Mouse (Mus musculus): ENCODE measurements around the gene Irgm2. TPM values are rescaled to one million over a fixed set of nuclear protein-coding genes. Genes with fewer than 3 reads are reported as not detected.
"Not testable (repeated sequence)": the region's sequence is repeated elsewhere in the genome, so short reads cannot be mapped to it uniquely, and the experiment has no call there.

Gene Irgm2
- polyA plus RNA-seq, 1 experiment from 2014 or later = 2.4 TPM

DNA sequence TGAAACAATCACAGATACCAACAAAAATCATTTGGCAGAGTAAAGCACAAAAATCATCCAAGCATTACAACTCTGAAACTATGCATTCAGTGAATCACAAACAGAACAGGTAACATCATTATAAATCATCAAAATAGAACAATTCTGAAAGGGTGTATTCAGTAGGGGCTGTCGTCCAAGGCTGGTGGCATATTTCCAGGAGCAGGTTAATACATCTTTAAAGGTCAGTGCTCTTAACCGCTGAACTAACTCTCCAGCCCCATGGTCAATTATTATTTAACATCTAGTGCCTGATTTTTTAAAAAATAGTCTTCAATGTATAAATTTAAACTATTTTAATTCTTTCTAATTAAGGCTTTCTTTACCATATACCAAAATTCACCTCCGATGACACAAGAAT, 35.1 kb downstream of the Irgm2 start:
- not testable (repeated sequence) for H3K4me1 ChIP-seq; ATAC-seq (replicated peaks; ENCODE audit: low FRiP score); H3K4me2 ChIP-seq; H3K4me3 ChIP-seq (replicated peaks); H3K9me3 ChIP-seq (replicated peaks); H3K36me3 ChIP-seq; H3K9ac ChIP-seq; H3K27ac ChIP-seq; H3K27me3 ChIP-seq
- 76% methylated on average over 3 of the region's 3 CpGs for WGBS

DNA sequence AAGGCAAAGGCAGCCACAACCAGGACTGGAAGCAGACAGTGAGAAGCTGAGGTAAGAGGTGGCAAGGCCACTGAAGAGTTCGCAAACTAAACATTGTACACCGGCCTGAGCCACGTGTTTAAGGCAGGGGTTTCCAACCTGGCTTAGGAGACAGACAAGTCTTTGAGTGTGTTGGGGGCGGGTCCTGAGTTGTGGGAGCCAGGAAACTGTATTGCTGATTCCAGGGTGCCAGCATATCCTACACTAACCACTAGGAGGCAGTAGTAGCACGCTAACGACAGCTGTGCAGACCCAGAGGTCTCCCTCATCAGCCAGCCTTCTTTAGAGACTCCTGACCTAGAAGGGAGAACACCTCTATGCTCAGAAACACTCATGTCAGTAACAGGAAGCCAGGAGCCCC, 35.7 kb downstream of the Irgm2 start:
- WGBS = 16% methylated on average over 6 of the region's 6 CpGs
- H3K9me3 ChIP-seq (replicated peaks) = no peaks in the 10 kb centered on the region
- no peak overlapping the region for H3K4me2 ChIP-seq
- no peaks in the 10 kb centered on the region for H3K36me3 ChIP-seq
- H3K4me3 ChIP-seq (replicated peaks) = no peak overlapping the region
- H3K27me3 ChIP-seq = no peaks in the 10 kb centered on the region
- H3K4me1 ChIP-seq = peaks cover 6% of the 10 kb centered on the region; the same call in 1 of the 2 replicates
- ATAC-seq (replicated peaks; ENCODE audit: low FRiP score) = no peak
- H3K27ac ChIP-seq = no peak overlapping the region
- H3K9ac ChIP-seq = no peak overlapping the region

DNA sequence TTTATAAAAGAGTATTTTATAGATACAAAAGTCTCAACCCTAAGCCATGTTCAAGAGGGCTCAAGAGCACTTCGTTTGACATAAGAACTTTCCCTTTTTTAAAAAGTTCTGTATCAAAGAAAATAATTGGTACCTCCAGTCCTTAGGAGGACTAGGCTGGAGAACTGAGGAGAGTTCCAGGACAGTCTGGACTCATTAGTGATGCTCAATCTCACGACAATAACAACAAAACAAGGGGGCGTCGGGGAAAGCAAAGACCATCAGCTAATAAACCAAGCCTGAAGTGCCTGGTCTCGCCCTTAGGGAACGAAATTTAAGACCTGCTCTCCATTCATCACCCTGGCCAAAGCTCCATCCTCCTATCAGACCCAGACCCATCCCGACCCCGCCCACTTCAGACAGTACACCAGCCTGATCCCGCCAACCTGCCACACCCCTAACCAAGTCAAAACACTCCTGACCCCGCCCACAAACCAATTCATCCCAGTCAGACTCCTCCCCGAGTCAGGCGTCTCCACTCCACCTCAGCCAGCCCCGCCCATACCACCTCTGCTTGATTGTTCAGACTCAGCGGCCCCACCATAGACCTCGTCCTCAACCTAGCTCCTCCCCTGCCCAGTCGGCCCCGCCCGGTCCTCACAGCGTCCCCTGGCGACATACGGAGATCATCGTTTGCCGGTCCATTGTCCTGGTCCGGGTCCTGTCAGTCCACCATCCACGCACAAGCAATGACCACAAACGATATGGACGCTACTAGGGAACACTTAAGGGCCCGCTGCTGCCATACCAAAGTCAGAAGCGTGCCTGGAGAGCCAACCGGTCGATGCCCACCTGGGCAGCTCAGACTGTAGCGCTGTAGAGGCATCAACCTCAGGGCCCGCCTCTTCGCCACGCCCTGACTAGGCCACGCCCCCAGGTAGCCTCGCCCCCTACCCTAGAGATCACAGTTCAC, 39.7 kb downstream of the Irgm2 start:
- Histone ChIP-seq H3K4me1 (peaks cover 6% of the 10 kb centered on the region; the same call in 1 of the 2 replicates), H3K4me2 (peak overlapping the region; percentile 87), H3K36me3 (no peaks in the 10 kb centered on the region), H3K9me3 (replicated peaks) (no peaks in the 10 kb centered on the region), H3K27me3 (0 out of 2 replicates have a peak, but pooled peaks cover 3% of the 10 kb centered on the region), H3K9ac (0 out of 2 replicates have a peak overlapping the region, but pooled peaks have one; percentile 31), H3K4me3 (replicated peaks) (peak overlapping the region; percentile 51), H3K27ac (no peak overlapping the region)
- peak; percentile 96 for ATAC-seq (replicated peaks; ENCODE audit: low FRiP score)
- WGBS = 1% methylated on average over 37 of the region's 37 CpGs

DNA sequence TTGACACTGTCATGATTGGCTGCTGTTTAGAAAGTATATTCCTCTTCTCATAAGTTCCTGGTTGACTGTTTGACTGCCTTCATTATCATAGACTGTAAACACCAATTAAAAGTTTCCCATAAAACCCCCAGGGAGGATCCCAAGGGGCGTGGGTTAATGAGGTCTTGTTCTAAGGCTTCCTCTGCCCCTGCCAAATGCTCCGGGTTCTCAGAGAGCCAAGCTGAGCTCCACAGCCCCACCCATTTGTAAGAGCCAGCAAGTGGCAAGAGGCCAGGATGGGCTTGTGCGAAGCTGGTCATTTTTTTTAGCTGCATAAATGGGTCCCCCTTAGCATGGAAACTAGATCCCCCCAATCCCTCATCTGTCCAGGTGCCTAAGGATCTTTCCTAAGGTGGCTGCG, 47.9 kb downstream of the Irgm2 start:
- no peak overlapping the region for H3K9ac ChIP-seq
- no peaks in the 10 kb centered on the region for H3K4me1 ChIP-seq
- WGBS = 36% methylated on average over 4 of the region's 4 CpGs
- H3K9me3 ChIP-seq (replicated peaks) = no peaks in the 10 kb centered on the region
- H3K4me3 ChIP-seq (replicated peaks) = no peak overlapping the region
- H3K4me2 ChIP-seq = no peak overlapping the region
- peaks cover 7% of the 10 kb centered on the region; the same call in 1 of the 2 replicates for H3K27me3 ChIP-seq
- no peak for ATAC-seq (replicated peaks; ENCODE audit: low FRiP score)
- no peaks in the 10 kb centered on the region for H3K36me3 ChIP-seq
- H3K27ac ChIP-seq = no peak overlapping the region

DNA sequence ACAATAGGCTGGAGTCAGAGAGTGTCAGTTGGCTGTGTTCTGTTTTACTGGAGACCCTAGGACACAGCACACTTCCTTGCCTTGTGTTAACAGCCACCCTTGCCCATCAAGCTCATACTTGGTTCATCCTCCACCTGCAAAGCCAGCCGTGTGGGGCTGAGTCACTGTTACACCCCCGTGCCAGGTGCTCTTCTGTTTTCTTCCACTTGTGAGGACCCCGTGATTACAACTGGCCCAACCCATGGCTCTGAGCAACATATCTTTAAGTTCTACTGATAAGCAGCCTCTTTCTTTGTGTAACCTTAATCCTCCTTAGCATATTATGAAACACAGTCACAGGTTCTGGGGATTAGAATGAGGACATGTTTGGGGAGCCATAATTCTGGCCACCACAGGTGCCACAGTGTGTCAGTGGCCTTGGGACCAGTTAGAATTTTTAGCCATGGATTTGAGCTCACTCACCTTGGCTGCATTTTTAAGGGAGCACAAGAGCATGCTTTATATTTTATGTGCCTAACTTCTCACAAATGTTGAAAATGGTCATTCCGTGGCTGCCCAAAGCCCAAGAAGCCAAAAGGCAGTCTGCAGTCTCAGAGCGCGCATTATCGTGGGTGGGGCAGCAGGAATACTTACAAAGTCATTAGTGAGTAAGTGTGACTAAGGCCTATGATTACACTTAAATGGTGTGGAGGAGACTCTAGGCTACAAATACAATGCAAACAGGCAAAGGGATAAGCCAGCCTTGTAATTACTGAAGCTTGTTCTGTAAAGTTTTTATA, 50.0 kb downstream of the Irgm2 start:
- Histone ChIP-seq H3K9me3 (replicated peaks) (no peaks in the 10 kb centered on the region), H3K27me3 (peaks cover 4% of the 10 kb centered on the region; the same call in 1 of the 2 replicates), H3K9ac (no peak overlapping the region), H3K4me1 (no peaks in the 10 kb centered on the region), H3K4me2 (no peak overlapping the region), H3K36me3 (no peaks in the 10 kb centered on the region), H3K27ac (no peak overlapping the region), H3K4me3 (replicated peaks) (no peak overlapping the region)
- ATAC-seq (replicated peaks; ENCODE audit: low FRiP score) = no peak
- 52% methylated on average over 7 of the region's 7 CpGs for WGBS

DNA sequence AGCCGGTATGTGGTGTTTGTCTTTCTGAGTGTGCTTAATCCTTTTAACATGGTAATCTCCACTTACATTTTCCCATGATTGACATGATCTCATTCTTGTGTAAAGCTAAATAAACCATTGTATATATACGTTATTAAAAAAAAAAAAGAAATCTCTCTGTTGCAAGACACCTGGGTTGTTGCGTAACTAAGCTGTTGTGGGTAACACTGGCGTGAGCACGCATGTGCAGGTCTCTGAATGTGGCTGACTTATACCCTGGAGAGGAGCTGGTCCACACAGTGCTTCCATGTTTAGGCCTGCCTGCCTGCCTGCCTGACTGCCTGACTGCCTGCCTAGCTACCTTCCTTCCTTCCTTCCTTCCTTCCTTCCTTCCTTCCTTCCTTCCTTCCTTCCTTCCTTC, 51.1 kb downstream of the Irgm2 start:
- ATAC-seq (replicated peaks; ENCODE audit: low FRiP score) = no peak
- Histone ChIP-seq H3K4me2 (no peak overlapping the region), H3K9ac (no peak overlapping the region), H3K27ac (no peak overlapping the region), H3K4me1 (no peaks in the 10 kb centered on the region), H3K4me3 (replicated peaks) (no peak overlapping the region), H3K9me3 (replicated peaks) (no peaks in the 10 kb centered on the region), H3K36me3 (no peaks in the 10 kb centered on the region), H3K27me3 (no peaks in the 10 kb centered on the region)
- 91% methylated on average over 5 of the region's 5 CpGs for WGBS

DNA sequence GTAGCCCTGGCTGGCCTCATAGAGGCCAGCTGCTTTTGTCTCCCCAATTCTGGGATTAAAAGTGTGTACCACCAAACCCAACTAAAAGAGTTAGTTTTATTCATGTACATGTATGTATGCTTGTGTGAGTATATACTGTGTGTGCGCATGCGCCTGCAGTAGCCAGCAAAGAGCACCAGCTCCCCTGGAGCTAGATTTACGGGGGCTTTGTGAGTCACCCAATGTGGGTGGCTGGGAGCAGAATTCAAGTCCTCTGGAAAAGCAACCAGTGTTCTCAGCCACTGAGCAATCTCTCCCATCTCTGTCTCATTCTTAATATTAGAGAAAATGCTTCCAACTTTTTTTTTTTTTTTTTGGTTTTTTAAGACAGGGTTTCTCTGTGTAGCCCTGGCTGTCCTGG, 55.0 kb downstream of the Irgm2 start:
- 85% methylated on average over 3 of the region's 3 CpGs for WGBS
- Histone ChIP-seq H3K9me3 (replicated peaks) (no peaks in the 10 kb centered on the region), H3K9ac (no peak overlapping the region), H3K27me3 (peaks cover 3% of the 10 kb centered on the region; the same call in 1 of the 2 replicates), H3K27ac (no peak overlapping the region), H3K4me1 (no peaks in the 10 kb centered on the region), H3K36me3 (no peaks in the 10 kb centered on the region), H3K4me2 (no peak overlapping the region), H3K4me3 (replicated peaks) (no peak overlapping the region)
- no peak for ATAC-seq (replicated peaks; ENCODE audit: low FRiP score)

DNA sequence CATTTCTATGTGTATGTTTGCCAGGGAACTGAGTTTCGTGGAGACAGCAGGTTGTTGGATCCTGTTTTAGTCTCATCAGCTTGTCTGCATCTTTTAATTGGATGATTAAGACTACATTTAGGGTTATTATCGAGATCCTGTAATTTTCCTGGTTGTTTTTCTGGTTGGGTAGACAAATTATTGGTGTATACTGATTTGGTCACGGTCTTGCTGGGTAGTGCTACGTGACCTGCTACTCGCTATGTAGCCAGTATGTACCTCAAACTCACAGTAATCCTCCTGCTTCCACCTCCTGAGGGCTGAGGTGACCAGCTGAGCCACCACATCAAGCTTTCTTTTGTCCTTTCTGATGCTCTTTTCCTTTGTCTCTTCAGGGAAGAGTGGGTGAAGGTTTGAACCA, 58.4 kb downstream of the Irgm2 start:
- no peak overlapping the region for H3K27ac ChIP-seq
- no peaks in the 10 kb centered on the region for H3K36me3 ChIP-seq
- 87% methylated on average over 5 of the region's 5 CpGs for WGBS
- no peak for ATAC-seq (replicated peaks; ENCODE audit: low FRiP score)
- H3K9me3 ChIP-seq (replicated peaks) = no peaks in the 10 kb centered on the region
- H3K4me3 ChIP-seq (replicated peaks) = no peak overlapping the region
- peaks cover 3% of the 10 kb centered on the region; the same call in 1 of the 2 replicates for H3K27me3 ChIP-seq
- no peaks in the 10 kb centered on the region for H3K4me1 ChIP-seq
- H3K9ac ChIP-seq = no peak overlapping the region
- no peak overlapping the region for H3K4me2 ChIP-seq

DNA sequence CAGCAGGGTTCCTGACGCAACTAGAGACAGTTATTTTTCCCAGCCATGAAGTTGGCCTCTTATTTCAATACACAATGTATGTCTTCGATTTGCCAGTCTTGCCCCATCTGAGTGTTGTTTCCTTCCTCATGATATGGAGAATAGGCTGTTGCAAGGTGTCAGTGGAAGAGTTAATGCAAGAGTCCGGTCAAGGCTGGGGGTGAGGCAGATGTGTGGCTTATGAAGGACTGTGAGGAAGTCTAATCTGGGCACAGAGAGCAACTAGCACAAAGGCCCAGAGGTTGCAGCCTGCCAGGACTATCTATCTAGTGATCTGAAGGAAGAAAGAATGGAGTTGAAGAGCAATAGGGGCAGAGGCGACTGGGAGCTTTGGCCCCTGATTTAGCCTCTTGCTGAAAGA, 60.7 kb downstream of the Irgm2 start:
- no peak overlapping the region for H3K27ac ChIP-seq
- no peak overlapping the region for H3K4me2 ChIP-seq
- peaks cover 3% of the 10 kb centered on the region; the same call in 1 of the 2 replicates for H3K27me3 ChIP-seq
- H3K9ac ChIP-seq = no peak overlapping the region
- no peaks in the 10 kb centered on the region for H3K9me3 ChIP-seq (replicated peaks)
- no peak for ATAC-seq (replicated peaks; ENCODE audit: low FRiP score)
- H3K36me3 ChIP-seq = no peaks in the 10 kb centered on the region
- WGBS = 91% methylated on average over 4 of the region's 4 CpGs
- no peaks in the 10 kb centered on the region for H3K4me1 ChIP-seq
- H3K4me3 ChIP-seq (replicated peaks) = no peak overlapping the region

DNA sequence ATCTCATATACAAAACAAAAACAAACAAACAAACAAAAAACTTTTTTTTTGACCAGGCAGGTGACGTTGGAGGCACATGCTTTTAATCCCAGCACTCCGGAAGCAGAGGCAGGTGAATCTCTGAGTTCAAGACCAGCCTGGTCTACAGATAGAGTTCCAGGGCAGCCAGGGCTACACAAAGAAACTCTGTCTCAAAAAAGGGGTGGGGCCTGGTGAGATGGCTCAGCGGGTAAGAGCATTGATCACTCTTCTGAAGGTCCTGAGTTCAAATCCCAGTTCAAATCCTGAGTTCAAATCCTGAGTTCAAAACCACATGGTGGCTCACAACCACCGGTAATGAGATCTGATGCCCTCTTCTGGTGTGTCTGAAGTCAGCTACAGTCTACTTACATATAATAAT, 62.4 kb downstream of the Irgm2 start:
- H3K4me3 ChIP-seq (replicated peaks) = no peak overlapping the region
- no peaks in the 10 kb centered on the region for H3K36me3 ChIP-seq
- no peaks in the 10 kb centered on the region for H3K4me1 ChIP-seq
- H3K27ac ChIP-seq = no peak overlapping the region
- ATAC-seq (replicated peaks; ENCODE audit: low FRiP score) = no peak
- 84% methylated on average over 4 of the region's 4 CpGs for WGBS
- no peaks in the 10 kb centered on the region for H3K9me3 ChIP-seq (replicated peaks)
- no peak overlapping the region for H3K9ac ChIP-seq
- peaks cover under 1% of the 10 kb centered on the region; the same call in 1 of the 2 replicates for H3K27me3 ChIP-seq
- H3K4me2 ChIP-seq = no peak overlapping the region

DNA sequence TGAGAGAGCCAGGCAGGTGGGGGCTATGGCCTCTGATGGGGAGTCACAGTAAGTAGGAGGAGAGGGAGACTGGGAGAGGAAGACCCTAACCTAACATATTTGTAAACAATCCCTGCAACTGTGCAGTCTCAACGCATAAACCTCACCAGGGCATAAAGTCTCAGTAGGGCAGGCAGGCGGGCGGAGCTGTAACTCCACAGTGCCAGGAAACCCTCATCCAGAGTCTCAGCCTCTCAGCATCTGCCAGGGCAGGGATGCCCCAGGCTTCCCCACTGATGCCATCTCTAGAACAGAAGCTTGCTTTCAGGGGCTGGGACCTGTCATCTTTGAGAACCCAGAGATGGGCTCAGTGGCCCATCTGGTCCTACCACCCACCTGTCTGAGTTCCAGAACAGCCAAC, 62.9 kb downstream of the Irgm2 start:
- WGBS = 88% methylated on average over 3 of the region's 3 CpGs
- no peak for ATAC-seq (replicated peaks; ENCODE audit: low FRiP score)
- Histone ChIP-seq H3K4me3 (replicated peaks) (no peak overlapping the region), H3K27me3 (no peaks in the 10 kb centered on the region), H3K4me1 (no peaks in the 10 kb centered on the region), H3K27ac (no peak overlapping the region), H3K9me3 (replicated peaks) (no peaks in the 10 kb centered on the region), H3K9ac (no peak overlapping the region), H3K4me2 (no peak overlapping the region), H3K36me3 (no peaks in the 10 kb centered on the region)

DNA sequence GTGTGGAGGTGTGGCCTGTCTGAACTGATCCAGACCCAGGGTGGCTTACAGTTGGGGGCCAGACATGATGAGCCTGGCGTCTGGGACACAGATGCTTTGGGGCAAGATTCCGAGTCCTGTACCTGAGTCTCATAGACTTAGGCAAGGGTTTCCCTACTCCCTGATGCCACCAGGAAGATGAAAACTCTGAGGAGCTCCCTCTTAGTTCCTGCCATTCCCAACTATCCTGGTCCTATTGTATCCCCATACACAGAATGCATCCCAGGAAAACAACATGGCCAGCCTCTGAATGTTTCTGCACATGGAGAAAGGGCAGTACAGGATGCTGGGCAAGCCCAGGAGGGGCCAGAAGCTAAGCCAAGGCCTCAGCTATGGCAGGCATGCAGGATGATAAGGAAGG, 64.1 kb downstream of the Irgm2 start:
- H3K4me3 ChIP-seq (replicated peaks) = no peak overlapping the region

More for the DNA sequence above, 64.1 kb downstream of the Irgm2 start:
- Histone ChIP-seq H3K9ac (no peak overlapping the region), H3K27me3 (no peaks in the 10 kb centered on the region), H3K4me2 (no peak overlapping the region), H3K27ac (no peak overlapping the region), H3K4me1 (no peaks in the 10 kb centered on the region), H3K36me3 (no peaks in the 10 kb centered on the region), H3K9me3 (replicated peaks) (no peaks in the 10 kb centered on the region)
- no peak for ATAC-seq (replicated peaks; ENCODE audit: low FRiP score)
- 78% methylated on average over 2 of the region's 2 CpGs for WGBS
